ENCODE assay signal across 10 mouse cellular contexts in the genomic region with DNA sequence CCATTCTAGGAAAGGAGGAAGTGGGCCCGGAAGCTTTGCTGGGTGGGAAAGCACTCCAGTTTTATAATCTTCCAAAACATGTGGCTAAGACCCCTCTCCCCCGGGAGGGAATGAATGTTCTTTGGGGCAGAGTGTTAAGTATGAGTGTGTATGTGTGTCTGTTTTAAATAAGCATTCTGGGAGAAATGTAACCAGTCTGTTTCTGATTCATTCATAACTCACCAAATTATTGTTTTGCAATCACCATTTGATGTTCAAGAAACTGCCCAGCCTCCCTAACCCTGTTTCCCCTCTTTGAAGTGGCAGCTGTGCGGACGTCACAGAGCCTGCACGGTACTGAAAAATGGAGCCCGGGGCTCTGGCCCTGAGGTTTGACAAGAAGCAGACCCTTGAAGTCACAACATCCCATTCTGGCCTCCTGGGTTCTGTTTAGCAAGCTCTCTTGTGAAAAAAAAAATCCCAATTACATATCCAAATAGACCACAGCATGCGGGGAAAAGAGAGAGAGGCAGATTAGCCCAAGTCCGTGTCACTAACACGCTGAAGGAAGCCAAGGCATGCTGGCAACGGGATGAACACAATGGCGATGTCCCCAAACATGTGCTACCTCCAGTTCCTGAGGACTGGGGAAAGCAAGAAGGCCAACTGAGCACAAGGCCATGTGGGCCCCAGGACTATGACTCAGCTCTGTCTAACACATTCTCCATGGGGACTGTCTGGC.
DNase-seq lines count a peak whose midpoint lies in the region; TF ChIP-seq lines count a peak whose summit lies in the region.
"Had no signal": no experiment of that assay in that cellular context is flagged by ENCODE, and none has a peak within 500 bp of the region (broad histone marks: within the 10 kb centered on the region; RNA-seq: fewer than 3 reads in every experiment).

No protein-coding gene starts in this region.

- no peak overlapping the region for H3K4me3 ChIP-seq in heart, adult 2 months

- H3K36me3 ChIP-seq in heart, adult 2 months (ENCODE audit: control insufficient read depth, insufficient read depth, low read length) = no peaks in the 10 kb centered on the region

- H3K79me2 ChIP-seq in heart, adult 2 months (replicated peaks; ENCODE audit: control insufficient read depth, insufficient read depth, low read length) = no peaks in the 10 kb centered on the region

- WGBS in heart, adult 2 months = 30% methylated on average over 11 of the region's 11 CpGs

- no peak overlapping the region for H3K27ac ChIP-seq in heart, adult 2 months
- H3K27ac ChIP-seq: liver, embryonic 14.5 days had no signal

- 0 out of 2 replicates have a peak, but pooled peaks have one; percentile 29 for TF ChIP-seq EP300 in heart, adult 2 months (IDR thresholded peaks at IDR 0.05; ENCODE audit: insufficient read depth, low read depth, low read length)

- DNase-seq in heart, adult 2 months = peak in 1 of 2 experiments; percentile 25
- DNase-seq in heart, postnatal 14 days = no peak
- peak; percentile 57 for DNase-seq in adrenal gland, postnatal 14 days
- DNase-seq in fibroblast of lung, adult 2 months (ENCODE audit: low read depth) = peak; percentile 84
- peak; percentile 67 to 90 for DNase-seq in lung, postnatal 4 days
- DNase-seq in frontal cortex, postnatal 25 days (ENCODE audit: low spot score in 2 of 2) = no peak
- DNase-seq in gastrocnemius, adult 8-10 months (ENCODE audit: low spot score in 2 of 2) = no peak
- DNase-seq in left cerebral cortex, postnatal 36 days (ENCODE audit: low spot score in 2 of 2) = no peak
- DNase-seq: right cerebral cortex, adult 18-20 months had no signal

- no peak overlapping the region for H3K9ac ChIP-seq in heart, adult 2 months (ENCODE audit: low read depth, low read length)
- H3K9ac ChIP-seq: liver, embryonic 14.5 days had no signal

- intact Hi-C loops in heart, adult 2 months (cut with DNase I) = no loop called here
- intact Hi-C loops in heart, postnatal 14 days (cut with DNase I) = no loop called here
- intact Hi-C loops in left cerebral cortex, postnatal 36 days (cut with DNase I) = no loop called here

- H3K27me3 ChIP-seq in heart, adult 2 months (ENCODE audit: control insufficient read depth, insufficient read depth, low read length) = no peaks in the 10 kb centered on the region

- TF ChIP-seq CTCF in heart, adult 2 months (IDR thresholded peaks at IDR 0.05) = no peak

- no peak for TF ChIP-seq POLR2A in heart, adult 2 months (IDR thresholded peaks at IDR 0.05; ENCODE audit: insufficient read depth, low read depth, low read length)

- peaks cover 13% of the 10 kb centered on the region for H3K4me1 ChIP-seq in heart, adult 2 months (ENCODE audit: control insufficient read depth, insufficient read depth, low read length)

Comparison
In these comparisons a context has a peak if more than half of its experiments do, and no peak if none do; other contexts are left out.
1. DNase-seq: peak in adrenal gland, postnatal 14 days (single experiment), fibroblast of lung, adult 2 months (single experiment) and lung, postnatal 4 days (2 of 2); none in heart, postnatal 14 days (0 of 2), frontal cortex, postnatal 25 days (0 of 2), gastrocnemius, adult 8-10 months (0 of 2) and left cerebral cortex, postnatal 36 days (0 of 2).